Mouse (Mus musculus): ENCODE data around the gene Gpkow. TPM values are rescaled to one million over a fixed set of nuclear protein-coding genes. Genes with fewer than 3 reads are reported as not detected.
"Not testable (repeated sequence)": the region's sequence is repeated elsewhere in the genome, so short reads cannot be mapped to it uniquely, and the experiment has no call there.

Gene Gpkow
- polyA plus RNA-seq, 1 experiment from 2014 or later, result 46.8 TPM

DNA sequence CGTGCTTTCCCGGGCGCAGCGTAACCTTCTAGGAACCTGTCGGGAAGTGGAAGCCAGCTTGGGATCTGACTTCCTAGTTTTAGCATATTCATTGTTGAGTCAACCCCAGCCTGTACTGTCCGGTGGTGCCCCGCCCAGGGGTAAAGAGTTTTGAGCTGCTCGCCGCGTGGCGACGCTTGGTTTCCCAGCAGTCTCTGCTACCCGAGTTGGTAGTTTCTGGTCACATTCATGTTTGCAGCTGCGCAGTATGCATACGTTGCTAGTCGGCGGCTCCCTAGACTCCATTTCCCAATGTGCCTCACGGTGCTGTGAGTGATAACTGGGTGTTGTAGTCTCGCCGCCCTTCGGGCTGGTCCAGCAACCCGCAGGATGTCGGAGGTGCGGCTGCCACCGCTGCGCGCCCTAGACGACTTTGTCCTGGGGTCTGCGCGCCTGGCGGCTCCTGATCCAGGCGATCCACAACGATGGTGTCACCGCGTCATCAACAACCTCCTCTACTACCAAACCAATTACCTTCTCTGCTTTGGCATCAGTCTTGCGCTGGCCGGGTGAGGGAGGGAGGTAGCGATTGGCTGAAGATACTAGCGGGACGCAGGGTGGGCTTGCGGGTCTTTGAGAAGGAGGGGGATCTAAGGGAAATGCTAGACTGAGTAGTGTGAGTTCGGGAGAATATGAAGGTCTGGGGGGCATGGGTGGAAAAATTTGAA is 31.4 kb downstream of the Gpkow start, which contains the start of gene Praf2:
TSS of gene Praf2 (plus strand) at position 225 of the 707 bp plus-strand sequence.
- WGBS, result 24% methylated on average over 42 of the region's 42 CpGs

DNA sequence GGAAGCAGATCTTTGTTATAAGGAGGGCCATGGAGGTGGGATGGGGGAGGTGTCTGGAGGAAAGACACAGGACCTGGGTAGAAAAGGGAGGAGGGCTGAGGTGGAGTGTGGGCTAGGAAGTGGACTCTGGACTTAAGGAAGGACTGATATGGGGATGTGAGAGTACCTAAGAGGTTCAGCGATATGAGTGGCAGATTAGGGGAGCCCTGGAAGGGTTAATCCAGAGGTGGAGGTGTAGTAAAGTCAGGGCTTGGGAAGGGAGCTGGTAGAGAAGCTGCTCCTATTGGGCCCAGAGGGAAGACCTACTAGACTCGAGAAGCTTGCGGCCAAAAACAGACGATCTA is 32.0 kb downstream of the Gpkow start:
- no peaks in the 10 kb centered on the region for H3K9me3 ChIP-seq
- 0 out of 2 replicates have a peak, but pooled peaks cover 4% of the 10 kb centered on the region for H3K36me3 ChIP-seq
- H3K9ac ChIP-seq, result peak overlapping the region; percentile 53
- H3K27ac ChIP-seq (replicated peaks), result peak overlapping the region; percentile 86
- H3K27me3 ChIP-seq, result no peaks in the 10 kb centered on the region
- 44% methylated on average over 4 of the region's 4 CpGs for WGBS
- peaks cover 13% of the 10 kb centered on the region for H3K4me1 ChIP-seq (replicated peaks)
- H3K4me3 ChIP-seq, result peak overlapping the region; percentile 54
- no peak; the same call in 1 of the 2 replicates for ATAC-seq (ENCODE audit: low FRiP score, low read depth)
- H3K4me2 ChIP-seq, result peak overlapping the region; percentile 59

More for the DNA sequence above, 31.4 kb downstream of the Gpkow start, which contains the start of gene Praf2:
- Histone ChIP-seq H3K36me3 (0 out of 2 replicates have a peak, but pooled peaks cover 4% of the 10 kb centered on the region), H3K4me1 (replicated peaks) (peaks cover 13% of the 10 kb centered on the region), H3K4me3 (peak within 1 kb of the TSS; percentile 54), H3K9ac (peak within 1 kb of the TSS; percentile 53), H3K9me3 (no peaks in the 10 kb centered on the region), H3K27me3 (no peaks in the 10 kb centered on the region), H3K27ac (replicated peaks) (peak within 1 kb of the TSS; percentile 86), H3K4me2 (peak within 1 kb of the TSS; percentile 59)
- ATAC-seq (ENCODE audit: low FRiP score, low read depth), result peak; percentile 95

DNA sequence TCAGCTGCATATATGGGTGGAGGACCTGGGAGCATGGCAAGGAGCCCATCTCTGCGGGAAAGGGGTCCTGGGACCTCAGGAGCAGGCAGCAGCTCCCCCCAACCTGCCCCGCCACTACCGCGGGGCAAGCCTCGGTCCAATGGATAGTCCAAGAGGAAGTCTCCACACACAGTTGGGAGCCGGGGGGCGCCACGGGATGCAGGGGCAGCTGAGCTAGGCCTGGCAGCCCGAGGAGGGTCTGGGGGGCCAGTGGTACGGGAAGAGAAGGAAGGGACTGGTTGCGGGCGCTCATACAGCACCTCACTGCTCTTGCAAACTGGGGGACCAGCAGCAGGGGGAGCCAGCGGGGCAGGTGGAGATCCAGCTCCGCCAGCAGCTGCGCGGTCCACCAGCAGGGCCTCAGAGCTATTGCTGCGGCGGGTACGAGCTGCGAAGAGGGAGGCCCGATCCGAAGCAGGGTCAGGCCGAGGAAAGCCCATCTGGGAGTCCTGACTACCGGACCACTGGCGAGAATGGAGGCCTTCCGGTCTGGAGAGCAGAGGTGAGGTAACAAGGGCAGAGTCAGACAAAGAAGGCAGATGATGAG is 36.7 kb downstream of the Gpkow start:
- 31% methylated on average over 24 of the region's 26 CpGs for WGBS
- no peak overlapping the region for H3K4me2 ChIP-seq
- no peak for ATAC-seq (ENCODE audit: low FRiP score, low read depth)
- H3K4me3 ChIP-seq, result no peak overlapping the region
- H3K36me3 ChIP-seq, result no peaks in the 10 kb centered on the region
- peaks cover 10% of the 10 kb centered on the region for H3K4me1 ChIP-seq (replicated peaks)
- H3K9ac ChIP-seq, result no peak overlapping the region
- H3K27me3 ChIP-seq, result no peaks in the 10 kb centered on the region
- no peaks in the 10 kb centered on the region for H3K9me3 ChIP-seq
- H3K27ac ChIP-seq (replicated peaks), result no peak overlapping the region

DNA sequence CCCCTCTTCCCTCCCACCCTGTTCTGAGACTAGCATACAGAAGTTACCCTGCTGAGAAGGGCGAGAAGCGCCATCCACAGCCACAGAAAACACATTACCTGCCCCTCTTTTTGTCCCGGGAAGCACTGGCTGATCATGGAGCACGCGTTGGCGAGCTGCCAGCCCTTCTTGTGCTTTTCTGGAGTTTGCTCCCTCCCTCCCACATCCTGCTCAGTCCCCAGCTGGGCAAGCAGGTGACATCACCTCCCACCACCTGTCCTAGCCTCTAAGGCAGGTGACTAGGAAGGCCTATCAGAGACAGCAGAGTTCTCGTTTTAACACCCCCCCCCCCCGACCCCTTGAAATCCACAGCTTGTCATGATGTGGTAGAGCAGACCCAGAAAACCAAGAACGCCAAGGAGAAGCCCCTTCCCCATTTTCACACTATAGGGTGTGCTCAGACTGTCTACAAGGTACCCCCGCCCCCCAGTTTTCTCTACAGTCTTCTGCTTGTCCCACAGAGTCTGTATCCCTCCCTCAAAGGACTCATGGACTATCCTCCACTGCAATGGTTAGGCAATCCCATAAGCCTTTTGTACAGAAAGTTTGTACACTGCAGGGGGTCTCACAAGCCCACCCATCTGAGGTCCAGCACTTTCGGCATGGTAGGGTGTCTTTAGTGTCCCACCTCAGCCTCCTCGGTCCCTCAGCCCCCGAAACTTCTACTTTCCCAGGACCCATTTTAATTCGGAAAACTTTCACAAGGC is 42.6 kb downstream of the Gpkow start:
- Histone ChIP-seq H3K9me3 (no peaks in the 10 kb centered on the region), H3K27me3 (no peaks in the 10 kb centered on the region), H3K4me2 (no peak overlapping the region), H3K9ac (no peak overlapping the region), H3K27ac (replicated peaks) (no peak overlapping the region), H3K4me3 (no peak overlapping the region), H3K4me1 (replicated peaks) (no peaks in the 10 kb centered on the region), H3K36me3 (no peaks in the 10 kb centered on the region)
- 70% methylated on average over 14 of the region's 14 CpGs for WGBS
- 0 out of 2 replicates have a peak, but pooled peaks have one; percentile 8 for ATAC-seq (ENCODE audit: low FRiP score, low read depth)

DNA sequence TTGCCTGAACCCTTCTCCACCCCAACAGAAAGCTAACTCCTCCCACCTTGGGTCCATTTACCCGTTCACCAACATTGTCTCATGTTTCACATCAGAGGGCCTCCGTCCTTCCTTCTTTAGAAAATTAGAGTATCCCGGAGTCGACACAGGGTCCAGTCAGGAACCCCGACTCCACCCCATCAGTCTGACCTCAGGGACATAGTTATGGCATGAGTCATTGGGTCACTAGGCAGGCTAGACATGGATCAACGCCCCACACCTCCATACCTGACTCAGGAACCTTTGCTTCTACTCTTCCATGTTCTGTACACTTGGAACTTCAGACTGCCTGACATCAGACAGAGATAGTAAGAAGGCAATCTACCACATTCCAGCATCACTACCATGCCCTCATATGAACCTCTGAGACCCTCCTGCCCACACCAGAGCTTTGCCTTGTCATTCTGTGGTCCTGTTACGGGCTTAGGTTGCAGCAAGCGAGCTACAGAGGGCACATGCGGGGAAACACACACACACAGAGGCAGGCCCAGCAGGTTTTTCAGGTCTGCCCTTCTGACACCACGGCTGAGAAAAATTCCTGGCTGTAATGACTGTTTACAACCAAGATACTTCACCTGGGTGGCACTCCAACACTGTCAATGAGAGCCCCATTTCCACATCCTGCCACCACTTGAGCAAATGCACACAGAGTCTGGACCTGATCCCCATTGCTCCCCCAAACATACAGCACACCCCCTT is 43.3 kb downstream of the Gpkow start:
- 80% methylated on average over 10 of the region's 10 CpGs for WGBS

DNA sequence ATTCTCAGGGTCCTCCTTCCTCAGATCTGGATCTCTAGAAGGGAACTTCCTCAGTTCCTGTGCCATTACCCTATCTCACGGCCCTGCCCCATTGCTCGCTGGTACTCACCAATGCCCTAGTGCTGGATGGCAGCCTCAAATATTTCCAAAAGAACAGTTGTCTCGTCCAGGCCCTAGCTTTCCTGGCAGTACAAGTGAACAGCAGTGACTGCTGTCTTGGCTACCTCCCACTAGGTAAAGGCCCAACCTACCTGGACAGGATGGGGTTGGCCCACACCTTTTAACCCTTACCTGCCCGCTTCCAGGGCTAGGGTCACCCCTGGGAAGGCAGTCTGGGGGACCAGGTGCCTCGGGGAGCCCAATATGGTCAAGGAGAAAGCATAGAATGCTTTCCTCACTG is 44.2 kb downstream of the Gpkow start:
- no peak overlapping the region for H3K27ac ChIP-seq (replicated peaks)
- H3K4me3 ChIP-seq, result no peak overlapping the region
- no peak overlapping the region for H3K9ac ChIP-seq
- no peaks in the 10 kb centered on the region for H3K4me1 ChIP-seq (replicated peaks)
- H3K36me3 ChIP-seq, result no peaks in the 10 kb centered on the region
- 81% methylated on average over 5 of the region's 5 CpGs for WGBS
- no peaks in the 10 kb centered on the region for H3K9me3 ChIP-seq
- no peak for ATAC-seq (ENCODE audit: low FRiP score, low read depth)
- H3K27me3 ChIP-seq, result no peaks in the 10 kb centered on the region
- H3K4me2 ChIP-seq, result no peak overlapping the region

More for the DNA sequence above, 43.3 kb downstream of the Gpkow start:
- no peak for ATAC-seq (ENCODE audit: low FRiP score, low read depth)
- Histone ChIP-seq H3K27ac (replicated peaks) (no peak overlapping the region), H3K9ac (no peak overlapping the region), H3K27me3 (no peaks in the 10 kb centered on the region), H3K36me3 (no peaks in the 10 kb centered on the region), H3K4me1 (replicated peaks) (no peaks in the 10 kb centered on the region), H3K9me3 (no peaks in the 10 kb centered on the region), H3K4me2 (no peak overlapping the region), H3K4me3 (no peak overlapping the region)

DNA sequence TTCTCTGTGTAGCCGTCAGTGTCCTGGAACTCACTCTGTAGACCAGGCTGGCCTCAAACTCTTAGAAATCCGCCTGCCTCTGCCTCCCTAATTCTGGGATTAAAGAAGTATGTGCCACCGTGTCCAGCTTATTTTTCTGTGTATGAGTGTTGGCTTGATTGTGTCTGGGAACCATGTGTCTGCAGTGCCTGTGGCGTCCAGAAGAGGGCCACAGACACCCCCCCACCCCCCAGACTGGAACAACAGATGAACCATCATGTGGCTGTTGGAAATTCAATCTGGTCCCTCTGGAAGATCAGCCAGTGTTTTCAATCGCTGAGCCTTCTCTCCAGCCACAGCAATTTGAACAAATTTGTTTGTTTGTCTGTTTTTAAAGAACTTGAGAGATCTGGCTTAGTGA is 46.5 kb downstream of the Gpkow start:
- no peaks in the 10 kb centered on the region for H3K36me3 ChIP-seq
- H3K4me2 ChIP-seq, result no peak overlapping the region
- no peaks in the 10 kb centered on the region for H3K27me3 ChIP-seq
- no peaks in the 10 kb centered on the region for H3K4me1 ChIP-seq (replicated peaks)
- 59% methylated on average over 5 of the region's 5 CpGs for WGBS
- H3K9ac ChIP-seq, result no peak overlapping the region
- H3K9me3 ChIP-seq, result no peaks in the 10 kb centered on the region
- no peak for ATAC-seq (ENCODE audit: low FRiP score, low read depth)
- H3K4me3 ChIP-seq, result no peak overlapping the region
- H3K27ac ChIP-seq (replicated peaks), result no peak overlapping the region

DNA sequence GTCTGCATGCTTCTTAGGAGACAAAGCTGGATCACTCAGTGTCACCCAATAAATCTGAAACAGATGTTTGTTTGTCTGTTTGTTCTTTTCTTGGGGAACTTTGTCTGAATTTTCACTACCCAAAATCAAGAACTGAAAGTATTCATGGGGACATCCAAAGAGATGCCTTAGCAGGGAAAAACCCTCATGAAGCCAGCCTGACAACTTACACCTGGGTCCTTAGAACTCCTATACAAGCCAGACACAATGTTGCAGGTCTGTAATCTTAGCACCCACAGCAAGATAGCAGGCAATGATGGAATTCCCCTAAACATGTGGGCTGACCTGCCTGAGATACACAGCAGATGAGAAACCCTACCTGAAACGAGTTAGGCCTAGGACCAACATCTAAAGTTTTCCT is 48.0 kb downstream of the Gpkow start:
- H3K27ac ChIP-seq (replicated peaks), result no peak overlapping the region
- no peak overlapping the region for H3K4me2 ChIP-seq
- no peak overlapping the region for H3K4me3 ChIP-seq
- WGBS, result 31% methylated on average over 1 of the region's 1 CpGs
- H3K36me3 ChIP-seq, result no peaks in the 10 kb centered on the region
- H3K27me3 ChIP-seq, result no peaks in the 10 kb centered on the region
- no peak overlapping the region for H3K9ac ChIP-seq
- no peak for ATAC-seq (ENCODE audit: low FRiP score, low read depth)
- no peaks in the 10 kb centered on the region for H3K9me3 ChIP-seq
- H3K4me1 ChIP-seq (replicated peaks), result peaks cover 7% of the 10 kb centered on the region

DNA sequence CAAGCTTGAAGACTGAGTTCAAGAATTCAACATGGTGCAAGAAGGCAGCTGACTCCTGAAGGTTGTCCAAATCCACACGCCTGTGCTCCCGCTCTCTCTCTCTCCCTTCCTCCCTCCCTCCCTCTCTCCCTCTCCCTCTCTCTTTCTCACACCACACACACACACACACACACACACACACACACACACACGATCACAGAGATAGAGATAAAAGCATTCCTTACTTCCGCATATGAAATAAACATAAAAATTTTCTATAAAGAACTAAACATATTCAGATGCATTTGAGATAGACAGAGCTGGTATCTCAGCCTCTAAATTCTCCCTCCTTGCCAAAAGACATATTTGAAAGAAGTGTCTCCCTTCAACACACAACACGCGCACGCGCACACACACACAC is 48.5 kb downstream of the Gpkow start:
- Histone ChIP-seq H3K4me2 (no peak overlapping the region), H3K27me3 (no peaks in the 10 kb centered on the region), H3K27ac (replicated peaks) (no peak overlapping the region), H3K9ac (no peak overlapping the region), H3K36me3 (no peaks in the 10 kb centered on the region), H3K4me1 (replicated peaks) (peaks cover 7% of the 10 kb centered on the region), H3K9me3 (no peaks in the 10 kb centered on the region), H3K4me3 (no peak overlapping the region)
- WGBS, result 90% methylated on average over 8 of the region's 8 CpGs
- no peak for ATAC-seq (ENCODE audit: low FRiP score, low read depth)

DNA sequence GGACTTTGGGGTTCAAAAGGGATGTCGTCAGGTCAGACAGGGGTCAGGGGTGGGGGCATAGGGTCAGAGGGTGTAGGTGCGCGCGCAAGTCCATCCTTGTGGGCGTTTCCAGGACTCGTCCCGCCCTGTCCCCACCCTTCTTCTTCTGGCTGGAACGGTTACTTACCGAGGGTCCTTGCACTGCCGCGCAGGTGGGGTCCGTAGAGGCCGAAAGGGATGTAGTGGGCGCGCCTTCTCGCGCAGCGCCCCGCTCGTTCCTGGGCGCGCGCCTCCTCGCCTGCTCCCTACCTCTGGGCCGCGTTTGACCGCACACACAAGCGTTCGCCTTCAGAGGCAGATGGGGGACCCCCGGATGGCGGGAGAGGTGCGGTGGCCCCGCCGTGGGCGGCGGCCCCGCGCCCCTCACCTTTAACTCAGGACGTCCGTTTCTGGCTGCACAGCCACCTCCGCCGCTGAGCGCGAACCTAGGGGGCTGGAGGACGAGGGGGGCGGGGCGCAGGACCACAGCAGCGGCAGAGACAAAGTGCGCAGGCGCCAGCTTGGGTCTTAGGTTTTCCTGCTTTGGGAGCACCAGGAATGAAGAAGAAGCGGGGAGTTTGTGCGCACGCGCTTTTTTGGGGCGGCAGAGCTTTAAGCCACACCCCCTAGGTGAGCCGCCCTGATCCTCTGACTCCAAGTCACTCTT is 53.6 kb downstream of the Gpkow start, which contains the start of gene Ccdc120:
TSS of gene Ccdc120 (minus strand) at position 474 of the 685 bp plus-strand sequence.
- Histone ChIP-seq H3K9me3 (no peaks in the 10 kb centered on the region), H3K4me3 (peak within 1 kb of the TSS; percentile 67), H3K9ac (peak within 1 kb of the TSS; percentile 81), H3K36me3 (no peaks in the 10 kb centered on the region), H3K27me3 (no peaks in the 10 kb centered on the region), H3K27ac (replicated peaks) (peak within 1 kb of the TSS; percentile 79), H3K4me1 (replicated peaks) (peaks cover 7% of the 10 kb centered on the region), H3K4me2 (peak within 1 kb of the TSS; percentile 57)
- 10% methylated on average over 36 of the region's 56 CpGs for WGBS
- ATAC-seq (ENCODE audit: low FRiP score, low read depth), result peak; percentile 90

DNA sequence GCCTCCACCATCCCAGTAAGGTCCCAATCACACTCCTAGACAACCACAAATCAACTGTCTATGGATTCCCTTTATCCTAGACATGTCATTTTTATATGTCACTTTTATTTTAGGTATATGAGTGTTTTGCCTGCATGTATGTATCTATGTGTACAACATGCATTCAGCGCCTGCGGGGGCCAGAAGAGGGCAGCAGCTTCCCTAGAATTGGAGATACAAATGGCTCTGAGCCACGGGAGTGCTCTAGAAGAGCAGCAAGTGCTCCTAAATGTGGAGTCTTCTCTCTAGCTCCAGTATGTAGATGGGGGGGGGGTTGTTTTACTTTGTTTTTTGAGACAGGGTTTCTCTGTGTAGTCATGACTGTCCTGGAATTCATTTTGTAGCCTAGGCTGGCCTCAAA is 56.7 kb downstream of the Gpkow start:
- not testable (repeated sequence) for ATAC-seq (ENCODE audit: low FRiP score, low read depth); H3K27me3 ChIP-seq; H3K36me3 ChIP-seq; H3K4me2 ChIP-seq; H3K4me3 ChIP-seq; H3K27ac ChIP-seq (replicated peaks); H3K9me3 ChIP-seq; H3K4me1 ChIP-seq (replicated peaks); H3K9ac ChIP-seq
- 31% methylated on average over 3 of the region's 3 CpGs for WGBS

Measured in hindbrain, embryonic 15.5 days (tissue).